Mouse (Mus musculus) kidney, adult 2 months (tissue): ENCODE data around the gene Vps13c.

Experiments used
- CTCF ChIP-seq: fragments of 200-500 bp; conservative IDR thresholded peaks from 2 replicates; pipeline ENCODE4 v1.5.1; 2011; ENCODE audit warnings: low read depth, mild to moderate bottlenecking, control low read depth, low read length, moderate library complexity, mixed read lengths; ENCODE audit not compliant: insufficient read depth, insufficient read length
- POLR2A ChIP-seq: fragments of 200-500 bp; IDR thresholded peaks from one replicate; pipeline ENCODE4 v1.6.1; 2011; ENCODE audit warnings: low read depth, low read length, control low read depth

- TF ChIP-seq CTCF: no peak
- no peak for TF ChIP-seq POLR2A
Observed at GRCm38 (mm10) chr9:67900398-67900797, 60.2 kb downstream of the Vps13c start.
